Mouse (Mus musculus): ENCODE results near the gene Dcaf8. TPM values are rescaled to one million over a fixed set of nuclear protein-coding genes. Genes with fewer than 3 reads are reported as not detected.
A peak's percentile ranks its signal among the peaks of the same experiment; 100 is the strongest.

The Dcaf8 gene
- total and polyA plus RNA-seq, 2 experiments from 2014 or later: 62.7 to 76.8 TPM

GRCm38 (mm10) chr1:172201967-172202880, 54.3 kb downstream of the Dcaf8 start:
- ATAC-seq (no peak), DNase-seq (peak; percentile 35)
- Histone ChIP-seq H3K36me3 (ENCODE audit: insufficient read depth) (peaks cover 30% of the 10 kb centered on the region), H3K4me3 (ENCODE audit: low read depth, low read length) (peak overlapping the region; percentile 5; the same call in 1 of the 2 replicates), H3K4me1 (ENCODE audit: insufficient read depth) (peaks cover 53% of the 10 kb centered on the region), H3K27me3 (ENCODE audit: insufficient read depth, low read length) (no peaks in the 10 kb centered on the region), H3K9ac (peak overlapping the region; percentile 48), H3K27ac (ENCODE audit: low read depth, low read length) (peak overlapping the region; percentile 97), H3K4me2 (ENCODE audit: low read depth) (peak overlapping the region; percentile 91), H3K9me3 (ENCODE audit: low read length) (no peaks in the 10 kb centered on the region)
- TF ChIP-seq CTCF (IDR thresholded peaks at IDR 0.05; ENCODE audit: low read depth): no peak
- WGBS: 5% methylated on average over 14 of the region's 14 CpGs

- Histone ChIP-seq H3K36me3 (ENCODE audit: insufficient read depth) (peaks cover 22% of the 10 kb centered on the region), H3K4me1 (ENCODE audit: insufficient read depth) (peaks cover 56% of the 10 kb centered on the region), H3K9ac (0 out of 2 replicates have a peak overlapping the region, but pooled peaks have one; percentile 99), H3K4me2 (ENCODE audit: low read depth) (peak overlapping the region; percentile 91), H3K9me3 (ENCODE audit: low read length) (no peaks in the 10 kb centered on the region), H3K4me3 (ENCODE audit: low read depth, low read length) (0 out of 2 replicates have a peak overlapping the region, but pooled peaks have one; percentile 5), H3K27ac (ENCODE audit: low read depth, low read length) (peak overlapping the region; percentile 97), H3K27me3 (ENCODE audit: insufficient read depth, low read length) (no peaks in the 10 kb centered on the region)
- DNase-seq (peak; percentile 58), ATAC-seq (0 out of 2 replicates have a peak, but pooled peaks have one; percentile 1)
- WGBS: 9% methylated on average over 2 of the region's 2 CpGs
- no peak for TF ChIP-seq CTCF (IDR thresholded peaks at IDR 0.05; ENCODE audit: low read depth)
Measured at GRCm38 (mm10) chr1:172202894-172203522, 55.1 kb downstream of the Dcaf8 start.

- H3K4me1 ChIP-seq (ENCODE audit: insufficient read depth): peaks cover 56% of the 10 kb centered on the region
- WGBS: 3% methylated on average over 4 of the region's 4 CpGs
- ATAC-seq (no peak), DNase-seq (no peak)
- H3K4me2 ChIP-seq (ENCODE audit: low read depth): peak overlapping the region; percentile 91
- no peaks in the 10 kb centered on the region for H3K27me3 ChIP-seq (ENCODE audit: insufficient read depth, low read length)
- peaks cover 17% of the 10 kb centered on the region for H3K36me3 ChIP-seq (ENCODE audit: insufficient read depth)
- H3K9me3 ChIP-seq (ENCODE audit: low read length): no peaks in the 10 kb centered on the region
- H3K9ac ChIP-seq: peak overlapping the region; percentile 99; the same call in 1 of the 2 replicates
- TF ChIP-seq CTCF (IDR thresholded peaks at IDR 0.05; ENCODE audit: low read depth): no peak
- H3K27ac ChIP-seq (ENCODE audit: low read depth, low read length): peak overlapping the region; percentile 97
- H3K4me3 ChIP-seq (ENCODE audit: low read depth, low read length): no peak overlapping the region
Measured at GRCm38 (mm10) chr1:172203566-172203965, 55.7 kb downstream of the Dcaf8 start.

DNA sequence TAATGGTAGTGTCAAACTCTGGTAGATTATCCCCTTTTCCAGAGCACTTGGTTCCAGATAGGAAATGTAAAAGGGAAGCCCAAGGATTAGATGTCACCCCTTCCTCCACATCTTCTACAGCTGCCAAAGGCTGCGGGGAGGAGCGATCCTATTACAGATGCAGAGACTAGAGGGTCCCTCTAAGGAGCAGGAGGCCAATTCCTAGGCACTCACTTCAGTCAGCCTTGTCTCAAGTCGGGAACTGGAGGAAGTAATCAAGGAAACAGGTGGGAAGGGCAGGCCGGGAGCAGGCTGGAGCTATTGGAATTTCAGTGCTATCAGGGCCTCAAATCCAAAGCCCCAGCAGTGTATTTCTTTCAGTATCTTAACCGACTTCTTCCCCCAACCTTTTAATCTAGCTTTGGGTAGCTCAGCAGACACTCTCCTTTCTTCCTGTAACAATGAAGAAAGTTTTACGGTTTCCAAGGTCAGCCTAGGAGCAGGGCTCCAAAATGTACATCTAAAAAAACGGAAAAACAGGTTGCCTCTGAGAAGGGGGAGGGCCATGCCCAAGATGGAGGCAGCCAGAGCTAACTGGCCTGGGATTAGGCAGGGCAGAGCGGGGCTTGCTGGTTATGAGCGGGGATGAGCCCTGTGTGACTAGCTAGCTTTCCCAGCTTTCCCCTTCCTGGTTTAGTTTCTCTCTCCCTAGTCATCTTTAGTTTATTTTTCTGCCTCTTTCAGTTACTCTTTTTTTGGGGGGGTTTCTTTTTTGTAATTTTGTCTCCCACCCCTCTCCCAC, 56.3 kb downstream of the Dcaf8 start:
- Histone ChIP-seq H3K9me3 (ENCODE audit: low read length) (no peaks in the 10 kb centered on the region), H3K36me3 (ENCODE audit: insufficient read depth) (peaks cover 11% of the 10 kb centered on the region), H3K4me3 (ENCODE audit: low read depth, low read length) (peak overlapping the region; percentile 73), H3K9ac (peak overlapping the region; percentile 99), H3K27ac (ENCODE audit: low read depth, low read length) (peak overlapping the region; percentile 97), H3K27me3 (ENCODE audit: insufficient read depth, low read length) (no peaks in the 10 kb centered on the region), H3K4me2 (ENCODE audit: low read depth) (peak overlapping the region; percentile 91), H3K4me1 (ENCODE audit: insufficient read depth) (peaks cover 56% of the 10 kb centered on the region)
- 9% methylated on average over 9 of the region's 9 CpGs for WGBS
- DNase-seq: peak; percentile 26
- no peak for TF ChIP-seq CTCF (IDR thresholded peaks at IDR 0.05; ENCODE audit: low read depth)
- no peak for ATAC-seq

DNA sequence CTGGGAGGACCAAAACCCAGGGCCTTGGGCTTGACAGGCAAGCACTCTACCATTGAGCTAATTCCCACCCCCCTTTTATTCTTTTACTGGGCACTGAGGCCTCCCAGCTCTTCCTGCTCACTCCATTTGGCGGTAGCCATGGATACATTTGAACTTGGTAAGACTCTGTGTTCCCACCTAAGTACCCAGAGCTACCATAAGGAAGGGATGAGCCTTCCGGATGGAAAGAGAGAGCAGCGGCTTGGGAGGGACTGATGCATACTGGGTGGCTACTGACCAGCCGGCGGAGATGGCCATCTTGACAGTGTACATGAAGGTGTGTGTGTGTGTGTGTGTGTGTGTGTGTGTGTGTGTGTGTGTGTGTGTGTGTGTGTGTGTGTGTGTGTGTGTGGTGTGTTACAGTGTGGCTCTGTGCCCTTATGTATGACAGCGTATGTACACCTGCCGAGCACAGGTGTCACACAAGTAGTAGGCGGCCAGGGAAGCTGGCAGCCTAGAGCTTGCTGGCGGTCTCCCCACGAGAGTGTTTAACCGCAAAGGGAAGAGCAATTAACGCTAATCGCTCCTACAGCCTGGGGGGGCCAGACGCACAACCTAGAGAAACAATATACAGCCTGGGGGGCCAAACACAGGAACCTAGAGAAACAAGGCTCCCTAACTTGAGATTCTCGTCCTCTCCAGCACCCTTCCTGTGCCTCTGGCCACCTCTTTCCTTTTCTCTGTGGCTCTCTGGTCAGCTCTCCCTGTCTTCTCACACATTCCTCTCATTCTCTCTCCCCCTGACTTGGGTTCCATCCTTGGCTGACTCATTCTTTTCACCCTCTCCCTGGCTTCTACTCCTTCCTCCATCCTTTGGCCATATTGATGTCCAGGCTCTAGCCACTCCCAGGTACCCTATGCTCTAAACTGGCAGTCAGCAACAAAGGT, 57.2 kb downstream of the Dcaf8 start:
- no peaks in the 10 kb centered on the region for H3K9me3 ChIP-seq (ENCODE audit: low read length)
- TF ChIP-seq CTCF (IDR thresholded peaks at IDR 0.05; ENCODE audit: low read depth): no peak
- H3K36me3 ChIP-seq (ENCODE audit: insufficient read depth): peaks cover 4% of the 10 kb centered on the region
- H3K4me3 ChIP-seq (ENCODE audit: low read depth, low read length): peak overlapping the region; percentile 73
- H3K4me2 ChIP-seq (ENCODE audit: low read depth): peak overlapping the region; percentile 91
- H3K27ac ChIP-seq (ENCODE audit: low read depth, low read length): peak overlapping the region; percentile 97
- DNase-seq (peak; percentile 55), ATAC-seq (no peak)
- peak overlapping the region; percentile 99 for H3K9ac ChIP-seq
- H3K4me1 ChIP-seq (ENCODE audit: insufficient read depth): peaks cover 52% of the 10 kb centered on the region
- no peaks in the 10 kb centered on the region for H3K27me3 ChIP-seq (ENCODE audit: insufficient read depth, low read length)
- 5% methylated on average over 15 of the region's 15 CpGs for WGBS

GRCm38 (mm10) chr1:172205741-172206087, 57.8 kb downstream of the Dcaf8 start:
- peak overlapping the region; percentile 91 for H3K4me2 ChIP-seq (ENCODE audit: low read depth)
- H3K4me1 ChIP-seq (ENCODE audit: insufficient read depth): peaks cover 47% of the 10 kb centered on the region
- peak overlapping the region; percentile 97 for H3K27ac ChIP-seq (ENCODE audit: low read depth, low read length)
- H3K9me3 ChIP-seq (ENCODE audit: low read length): no peaks in the 10 kb centered on the region
- no peaks in the 10 kb centered on the region for H3K27me3 ChIP-seq (ENCODE audit: insufficient read depth, low read length)
- no peaks in the 10 kb centered on the region for H3K36me3 ChIP-seq (ENCODE audit: insufficient read depth)
- ATAC-seq (peak; percentile 34), DNase-seq (no peak)
- H3K9ac ChIP-seq: peak overlapping the region; percentile 99
- TF ChIP-seq CTCF (IDR thresholded peaks at IDR 0.05; ENCODE audit: low read depth): no peak
- H3K4me3 ChIP-seq (ENCODE audit: low read depth, low read length): peak overlapping the region; percentile 73
- WGBS: 1% methylated on average over 3 of the region's 3 CpGs

Measured in forebrain, postnatal 0 days (tissue).